Mouse (Mus musculus) hindbrain, embryonic 14.5 days (tissue): ENCODE measurements at regions not wholly inside any gene's neighbourhood (a gene's known extent, or its start where the extent isn't known, plus 50 kb on each side); places are given as distances from the start of the nearest gene placed in this dataset.

ENCODE experiments used
- ATAC-seq: fragments of 200-750 bp; cut with Nextera tagmentation; 2 replicates; pipeline ENCODE4 v1.8.0; 2017; ENCODE audit warnings: moderate number of reproducible peaks, mild to moderate bottlenecking, moderate TSS enrichment, moderate library complexity; ENCODE audit not compliant: low FRiP score
- DNase-seq: peaks from one replicate; pipeline ENCODE4 v3.0.0-alpha.2; 2015; ENCODE audit warnings: low spot score
- H3K27ac ChIP-seq: fragments of 300-500 bp; sonication (generic); 2 replicates; pipeline ENCODE4 v1.5.1; 2014; ENCODE audit warnings: mild to moderate bottlenecking, moderate library complexity
- H3K27me3 ChIP-seq: fragments of 300-500 bp; sonication (generic); 2 replicates; pipeline ENCODE4 v1.6.1; 2014; ENCODE audit warnings: mild to moderate bottlenecking, low read length, mixed read lengths; ENCODE audit not compliant: control insufficient read depth, insufficient read depth
- H3K36me3 ChIP-seq: fragments of 300-500 bp; sonication (generic); replicated peaks from 2 replicates; pipeline ENCODE4 v1.6.1; 2014; ENCODE audit not compliant: control insufficient read depth, insufficient read depth
- H3K4me1 ChIP-seq: fragments of 300-500 bp; sonication (generic); replicated peaks from 2 replicates; pipeline ENCODE4 v1.6.1; 2014; ENCODE audit warnings: antibody characterized with exemption, low read length, mixed read lengths; ENCODE audit not compliant: control insufficient read depth, insufficient read depth
- H3K4me2 ChIP-seq: fragments of 300-500 bp; sonication (generic); replicated peaks from 2 replicates; pipeline ENCODE4 v1.6.1; 2014; ENCODE audit warnings: mild to moderate bottlenecking, moderate library complexity
- H3K4me3 ChIP-seq: fragments of 300-500 bp; sonication (generic); replicated peaks from 2 replicates; pipeline ENCODE4 v1.5.1; 2014; ENCODE audit warnings: mild to moderate bottlenecking, low read length
- H3K9ac ChIP-seq: fragments of 300-500 bp; sonication (generic); 2 replicates; pipeline ENCODE4 v1.6.1; 2014
- H3K9me3 ChIP-seq: fragments of 300-500 bp; sonication (generic); 2 replicates; pipeline ENCODE4 v1.6.1; 2016; ENCODE audit warnings: low read length; ENCODE audit not compliant: control insufficient read depth
- WGBS: fragments of 180-500 bp; shearing (Covaris S2); extraction: QIAGEN DNeasy Blood & Tissue Kit; methylation state at CpG from one replicate; pipeline ENCODE4 v1.1.7; 2014; 5-methylcytosine and 5-hydroxymethylcytosine counted together

DNA sequence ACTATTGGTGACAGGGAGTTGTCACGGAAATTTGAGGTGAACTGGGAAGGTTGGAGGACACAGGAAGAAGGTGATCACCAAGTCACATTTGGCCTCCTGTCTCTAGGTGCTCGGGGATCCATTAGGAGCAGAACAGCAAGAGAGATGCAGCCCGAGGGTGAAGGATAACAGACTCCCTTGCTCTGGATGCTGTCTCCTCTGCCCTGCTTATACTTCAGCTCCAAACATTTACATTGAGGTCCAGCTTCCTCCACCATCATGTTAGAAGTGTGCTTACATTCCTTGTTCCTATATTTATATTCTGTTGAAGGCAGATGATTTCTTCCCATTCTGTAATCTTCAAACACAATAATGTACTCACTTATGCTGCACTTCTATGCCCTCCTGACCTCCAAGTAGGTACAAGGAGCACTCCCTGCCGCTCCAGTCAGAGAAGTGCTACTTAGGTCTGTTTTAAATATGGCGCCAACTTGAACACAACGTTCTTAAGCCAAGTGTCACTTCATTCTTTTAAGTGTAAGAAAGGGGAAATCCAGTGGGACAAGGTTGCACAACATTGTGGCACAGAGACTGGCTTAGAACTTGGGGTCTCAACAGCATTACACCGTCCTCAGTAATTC, 161.5 kb downstream of the Sptssa start:
- Histone ChIP-seq H3K27me3 (no peaks in the 10 kb centered on the region), H3K4me3 (no peak overlapping the region), H3K9ac (no peak overlapping the region), H3K36me3 (no peaks in the 10 kb centered on the region), H3K9me3 (no peaks in the 10 kb centered on the region), H3K4me1 (no peaks in the 10 kb centered on the region), H3K4me2 (no peak overlapping the region), H3K27ac (no peak overlapping the region)
- 91% methylated on average over 7 of the region's 7 CpGs for WGBS
- ATAC-seq (no peak), DNase-seq (no peak)

- H3K4me1 ChIP-seq, result no peaks in the 10 kb centered on the region
- H3K27ac ChIP-seq, result no peak overlapping the region
- no peak overlapping the region for H3K9ac ChIP-seq
- no peak overlapping the region for H3K4me3 ChIP-seq
- no peak overlapping the region for H3K4me2 ChIP-seq
- no peaks in the 10 kb centered on the region for H3K36me3 ChIP-seq
- 51% methylated on average over 10 of the region's 10 CpGs for WGBS
- no peak for ATAC-seq
- no peak for DNase-seq
- H3K27me3 ChIP-seq, result no peaks in the 10 kb centered on the region
- no peaks in the 10 kb centered on the region for H3K9me3 ChIP-seq
Measured at GRCm38 (mm10) chr12:54492737-54493136, 163.6 kb downstream of the Sptssa start.

DNA sequence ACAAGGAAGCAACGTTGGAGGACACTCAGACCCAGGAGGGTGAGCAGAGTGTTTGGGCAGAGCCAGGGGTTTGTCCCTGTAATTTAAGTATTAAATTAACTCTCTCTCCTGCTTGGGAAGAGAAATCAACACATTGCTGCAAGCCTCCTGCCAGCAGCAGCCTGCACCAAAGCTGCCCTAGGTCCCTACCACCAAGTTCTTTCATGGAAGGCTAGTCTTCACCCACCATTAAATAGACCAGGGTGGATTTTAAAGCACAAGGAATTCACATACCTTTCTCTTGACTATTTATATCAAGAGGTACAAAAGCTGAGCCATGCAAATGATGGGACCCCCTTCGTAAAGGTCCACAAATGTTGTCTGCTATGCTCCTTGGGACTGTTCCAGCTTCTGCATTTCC, 165.9 kb downstream of the Sptssa start:
- Histone ChIP-seq H3K4me1 (no peaks in the 10 kb centered on the region), H3K4me2 (no peak overlapping the region), H3K9me3 (no peaks in the 10 kb centered on the region), H3K9ac (no peak overlapping the region), H3K36me3 (no peaks in the 10 kb centered on the region), H3K4me3 (no peak overlapping the region), H3K27me3 (no peaks in the 10 kb centered on the region), H3K27ac (no peak overlapping the region)
- DNase-seq (no peak), ATAC-seq (no peak)
- 89% methylated on average over 2 of the region's 2 CpGs for WGBS

GRCm38 (mm10) chr12:54489675-54490074, 166.7 kb downstream of the Sptssa start:
- no peak overlapping the region for H3K4me3 ChIP-seq
- no peak overlapping the region for H3K9ac ChIP-seq
- no peaks in the 10 kb centered on the region for H3K4me1 ChIP-seq
- H3K27me3 ChIP-seq, result no peaks in the 10 kb centered on the region
- H3K4me2 ChIP-seq, result no peak overlapping the region
- peak; percentile 79; the same call in 1 of the 2 replicates for ATAC-seq
- 8% methylated on average over 8 of the region's 8 CpGs for WGBS
- peak; percentile 90 for DNase-seq
- H3K27ac ChIP-seq, result no peak overlapping the region
- H3K9me3 ChIP-seq, result no peaks in the 10 kb centered on the region
- H3K36me3 ChIP-seq, result no peaks in the 10 kb centered on the region

- DNase-seq (no peak), ATAC-seq (no peak)
- no peaks in the 10 kb centered on the region for H3K27me3 ChIP-seq
- H3K4me2 ChIP-seq, result no peak overlapping the region
- H3K4me1 ChIP-seq, result no peaks in the 10 kb centered on the region
- H3K9ac ChIP-seq, result no peak overlapping the region
- H3K36me3 ChIP-seq, result no peaks in the 10 kb centered on the region
- no peak overlapping the region for H3K4me3 ChIP-seq
- WGBS, result 94% methylated on average over 4 of the region's 4 CpGs
- H3K9me3 ChIP-seq, result no peaks in the 10 kb centered on the region
- no peak overlapping the region for H3K27ac ChIP-seq
Measured at GRCm38 (mm10) chr12:54487689-54488088, 168.7 kb downstream of the Sptssa start.

GRCm38 (mm10) chr12:54482020-54482419, 174.4 kb downstream of the Sptssa start:
- no peak overlapping the region for H3K9ac ChIP-seq
- ATAC-seq (no peak), DNase-seq (no peak)
- no peak overlapping the region for H3K27ac ChIP-seq
- H3K4me2 ChIP-seq, result no peak overlapping the region
- WGBS, result 66% methylated on average over 4 of the region's 4 CpGs
- no peaks in the 10 kb centered on the region for H3K27me3 ChIP-seq
- no peaks in the 10 kb centered on the region for H3K9me3 ChIP-seq
- H3K4me3 ChIP-seq, result no peak overlapping the region
- H3K36me3 ChIP-seq, result no peaks in the 10 kb centered on the region
- H3K4me1 ChIP-seq, result no peaks in the 10 kb centered on the region

- H3K9ac ChIP-seq, result no peak overlapping the region
- H3K27me3 ChIP-seq, result no peaks in the 10 kb centered on the region
- no peaks in the 10 kb centered on the region for H3K36me3 ChIP-seq
- H3K27ac ChIP-seq, result no peak overlapping the region
- H3K9me3 ChIP-seq, result no peaks in the 10 kb centered on the region
- H3K4me2 ChIP-seq, result no peak overlapping the region
- no peak overlapping the region for H3K4me3 ChIP-seq
- DNase-seq (no peak), ATAC-seq (no peak)
- 38% methylated on average over 1 of the region's 1 CpGs for WGBS
- H3K4me1 ChIP-seq, result no peaks in the 10 kb centered on the region
Measured at GRCm38 (mm10) chr12:54479841-54480240, 176.5 kb downstream of the Sptssa start.

DNA sequence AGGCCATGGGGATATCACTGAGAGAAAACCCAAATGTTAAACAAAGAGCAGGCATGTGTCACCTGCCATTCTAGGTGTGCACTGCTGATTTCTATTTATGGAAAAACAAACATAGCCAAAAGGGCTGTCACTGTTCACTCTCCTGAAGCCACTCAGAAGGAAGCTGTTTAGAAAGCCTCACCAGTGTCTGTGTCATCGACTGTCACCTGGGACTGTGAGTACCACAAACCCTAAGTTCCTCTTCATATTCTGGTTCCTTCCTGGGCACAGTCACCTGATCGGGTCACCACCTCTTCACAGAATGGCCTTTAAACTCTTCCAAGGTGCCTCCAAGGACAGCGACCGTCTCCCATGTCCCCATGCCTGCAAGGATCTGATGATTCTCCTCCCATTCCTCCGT, 183.5 kb downstream of the Sptssa start:
- WGBS, result 82% methylated on average over 5 of the region's 5 CpGs

DNA sequence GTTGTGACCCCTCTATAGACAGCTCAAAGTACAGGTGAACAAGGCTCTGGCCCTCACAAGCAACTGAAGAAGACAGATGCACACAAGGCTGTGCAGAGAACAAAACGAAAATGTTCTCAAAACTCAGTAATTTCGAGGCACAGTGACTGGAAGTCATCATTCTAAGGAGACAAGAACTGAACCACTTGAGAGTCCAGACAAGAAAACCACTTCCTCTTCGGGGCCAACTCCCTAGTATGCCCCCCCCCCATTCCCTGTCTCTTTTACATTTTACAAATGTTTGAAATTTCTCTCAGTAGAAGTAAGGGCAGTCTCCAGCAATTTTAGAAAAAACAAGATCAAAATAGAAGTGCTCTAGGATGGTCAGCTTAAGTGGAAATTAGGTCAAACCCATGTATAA, 184.0 kb downstream of the Sptssa start:
- Histone ChIP-seq H3K36me3 (no peaks in the 10 kb centered on the region), H3K4me3 (no peak overlapping the region), H3K9ac (no peak overlapping the region), H3K4me1 (no peaks in the 10 kb centered on the region), H3K4me2 (no peak overlapping the region), H3K27ac (no peak overlapping the region), H3K9me3 (no peaks in the 10 kb centered on the region), H3K27me3 (no peaks in the 10 kb centered on the region)
- ATAC-seq (no peak), DNase-seq (no peak)
- 92% methylated on average over 3 of the region's 3 CpGs for WGBS

More for the DNA sequence above, 183.5 kb downstream of the Sptssa start:
- H3K4me3 ChIP-seq, result no peak overlapping the region
- H3K4me1 ChIP-seq, result no peaks in the 10 kb centered on the region
- H3K36me3 ChIP-seq, result no peaks in the 10 kb centered on the region
- H3K27me3 ChIP-seq, result no peaks in the 10 kb centered on the region
- DNase-seq (no peak), ATAC-seq (no peak)
- no peak overlapping the region for H3K4me2 ChIP-seq
- no peak overlapping the region for H3K27ac ChIP-seq
- no peak overlapping the region for H3K9ac ChIP-seq
- H3K9me3 ChIP-seq, result no peaks in the 10 kb centered on the region

GRCm38 (mm10) chr12:54467635-54468034, 188.7 kb downstream of the Sptssa start:
- H3K9ac ChIP-seq, result no peak overlapping the region
- WGBS, result 67% methylated on average over 2 of the region's 2 CpGs
- no peaks in the 10 kb centered on the region for H3K9me3 ChIP-seq
- H3K4me2 ChIP-seq, result no peak overlapping the region
- no peak overlapping the region for H3K4me3 ChIP-seq
- DNase-seq, result no peak
- no peak for ATAC-seq
- H3K27me3 ChIP-seq, result no peaks in the 10 kb centered on the region
- H3K36me3 ChIP-seq, result no peaks in the 10 kb centered on the region
- no peaks in the 10 kb centered on the region for H3K4me1 ChIP-seq
- no peak overlapping the region for H3K27ac ChIP-seq
